Mouse (Mus musculus) WW6 (cell line): ENCODE measurements around the gene Pkp2.

Experiments used
- DNase-seq: peaks from one replicate; pipeline ENCODE4 v3.0.0-alpha.2; 2013; ENCODE audit warnings: low read depth, low spot score

The Pkp2 gene

DNA sequence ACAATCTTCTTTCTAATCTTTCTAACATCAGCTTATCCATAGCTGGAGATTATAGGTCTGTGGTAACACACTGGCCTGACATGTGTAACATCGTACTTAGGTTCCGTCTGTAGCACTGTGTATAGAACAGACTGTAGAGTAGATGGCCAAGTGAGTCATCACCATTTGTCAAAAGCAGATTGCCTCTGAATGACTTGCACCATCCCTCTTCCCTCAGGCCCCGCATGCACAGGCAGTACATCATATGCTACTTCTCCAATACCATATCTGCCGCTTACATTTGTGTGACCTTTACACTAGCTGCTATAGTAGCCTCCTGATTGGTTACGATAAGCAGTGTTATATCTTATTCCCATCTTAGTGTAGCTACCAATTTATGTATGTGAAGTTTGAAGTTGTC is 47.8 kb downstream of the Pkp2 start:
- no peak for DNase-seq

DNA sequence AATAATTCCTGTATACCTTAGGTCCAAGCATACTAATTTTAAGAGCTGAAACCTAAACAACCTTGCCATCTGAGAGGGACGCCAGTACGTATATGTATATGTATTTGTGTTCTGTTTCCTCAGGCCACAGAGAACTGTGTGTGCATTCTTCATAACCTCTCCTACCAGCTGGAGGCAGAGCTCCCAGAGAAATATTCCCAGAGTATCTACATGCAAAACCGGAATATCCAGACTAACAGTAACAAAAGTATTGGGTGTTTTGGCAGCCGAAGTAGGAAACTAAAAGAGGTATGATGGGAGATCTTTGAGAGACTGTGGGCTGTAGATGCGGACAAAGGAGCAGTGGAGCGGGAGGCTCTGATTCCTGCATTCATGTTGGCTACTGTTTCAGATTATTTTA is 48.4 kb downstream of the Pkp2 start:
- DNase-seq: no peak

DNA sequence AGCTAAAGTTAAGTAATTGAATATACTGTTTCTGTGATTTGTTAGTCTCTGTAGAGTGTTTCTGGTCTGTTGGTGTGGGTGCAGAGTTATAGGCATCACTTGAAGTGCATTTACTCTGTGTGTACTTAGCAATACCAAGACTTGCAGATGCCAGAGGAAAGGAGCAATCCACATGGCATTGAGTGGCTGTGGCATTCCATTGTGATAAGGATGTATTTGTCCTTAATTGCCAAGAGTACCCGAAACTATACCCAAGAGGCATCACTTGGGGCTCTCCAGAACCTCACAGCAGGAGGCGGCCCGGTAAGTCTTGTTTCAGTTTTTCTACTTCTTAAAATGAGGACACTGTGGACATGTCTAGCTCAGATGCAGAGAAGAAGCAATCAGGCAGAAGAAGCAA is 49.3 kb downstream of the Pkp2 start:
- DNase-seq: no peak

DNA sequence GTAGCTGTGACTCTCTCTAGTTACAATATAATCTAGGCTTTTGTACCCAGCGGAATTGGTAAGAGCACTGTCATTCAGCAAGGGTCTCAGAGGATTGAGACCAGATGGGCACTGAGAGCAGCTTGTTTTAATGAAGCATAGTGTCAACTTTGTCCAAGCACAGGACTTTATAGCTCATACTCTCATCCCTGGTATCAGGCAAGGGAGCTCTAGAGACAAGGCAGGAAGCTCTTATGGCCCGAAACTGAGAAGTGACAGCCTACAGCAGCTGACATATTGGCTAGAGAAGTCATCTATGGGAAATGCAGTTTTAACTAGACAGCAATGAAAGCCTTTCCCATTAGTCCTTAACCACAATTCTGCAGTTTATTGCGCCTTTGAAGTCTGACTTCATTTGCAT is 59.9 kb downstream of the Pkp2 start:
- no peak for DNase-seq

DNA sequence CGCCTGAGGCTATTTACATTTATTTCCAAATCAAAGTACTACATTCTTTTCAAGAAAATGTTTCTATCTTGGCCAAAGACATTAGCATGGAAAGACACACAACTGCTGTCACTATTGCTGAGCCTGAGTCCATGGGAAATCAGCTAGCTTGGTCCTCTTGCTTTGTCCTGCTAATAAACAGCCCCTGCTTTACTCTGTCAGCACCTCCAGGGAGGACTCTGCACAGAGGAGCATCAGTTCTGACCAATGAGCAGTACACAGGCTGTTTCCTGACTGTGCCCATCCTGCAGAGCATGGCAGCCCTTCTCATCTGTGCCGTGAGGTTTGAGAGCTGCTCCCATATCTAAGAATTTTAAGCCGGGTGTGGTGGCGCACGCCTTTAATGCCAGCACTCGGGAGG is 60.6 kb downstream of the Pkp2 start:
- DNase-seq: no peak

DNA sequence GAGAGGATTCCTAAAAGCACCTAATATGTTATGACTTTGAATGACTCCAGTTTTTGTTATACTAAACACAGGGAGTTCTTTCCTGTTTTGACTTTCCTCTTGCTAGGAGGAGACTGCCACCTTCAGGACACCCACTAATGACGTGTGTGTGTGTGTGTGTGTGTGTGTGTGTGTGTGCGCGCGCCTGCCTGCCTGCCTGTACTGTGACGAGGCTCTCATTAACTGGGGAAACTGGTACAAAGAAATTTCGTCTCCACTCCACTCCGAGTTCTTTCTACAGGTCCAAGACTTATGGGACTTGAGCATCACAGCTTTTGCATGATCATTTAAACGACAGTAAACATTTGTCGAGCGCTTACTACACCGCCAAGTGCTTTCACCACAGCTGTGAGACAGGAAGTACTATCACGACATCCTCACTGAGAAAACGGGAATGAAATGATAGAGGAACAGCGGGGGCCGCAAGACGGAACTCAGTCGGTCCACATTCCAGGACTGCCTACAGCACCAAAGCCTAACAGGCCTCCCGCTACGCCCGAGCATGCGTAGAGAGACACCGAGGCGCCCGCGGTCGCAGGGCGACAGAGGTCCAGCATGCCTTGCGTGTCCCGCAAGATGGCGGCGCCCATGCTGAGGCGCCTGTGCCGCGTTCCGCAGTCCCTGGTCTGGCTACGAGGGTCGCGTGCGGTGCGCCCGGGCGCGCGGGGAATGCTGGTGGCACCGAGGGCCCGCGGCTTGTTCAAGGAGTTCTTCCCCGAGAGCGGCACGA is 89.4 kb downstream of the Pkp2 start, which contains the start of gene Yars2:
TSS of gene Yars2 (plus strand) at position 597 of the 769 bp plus-strand sequence.
- peak; percentile 82 for DNase-seq

DNA sequence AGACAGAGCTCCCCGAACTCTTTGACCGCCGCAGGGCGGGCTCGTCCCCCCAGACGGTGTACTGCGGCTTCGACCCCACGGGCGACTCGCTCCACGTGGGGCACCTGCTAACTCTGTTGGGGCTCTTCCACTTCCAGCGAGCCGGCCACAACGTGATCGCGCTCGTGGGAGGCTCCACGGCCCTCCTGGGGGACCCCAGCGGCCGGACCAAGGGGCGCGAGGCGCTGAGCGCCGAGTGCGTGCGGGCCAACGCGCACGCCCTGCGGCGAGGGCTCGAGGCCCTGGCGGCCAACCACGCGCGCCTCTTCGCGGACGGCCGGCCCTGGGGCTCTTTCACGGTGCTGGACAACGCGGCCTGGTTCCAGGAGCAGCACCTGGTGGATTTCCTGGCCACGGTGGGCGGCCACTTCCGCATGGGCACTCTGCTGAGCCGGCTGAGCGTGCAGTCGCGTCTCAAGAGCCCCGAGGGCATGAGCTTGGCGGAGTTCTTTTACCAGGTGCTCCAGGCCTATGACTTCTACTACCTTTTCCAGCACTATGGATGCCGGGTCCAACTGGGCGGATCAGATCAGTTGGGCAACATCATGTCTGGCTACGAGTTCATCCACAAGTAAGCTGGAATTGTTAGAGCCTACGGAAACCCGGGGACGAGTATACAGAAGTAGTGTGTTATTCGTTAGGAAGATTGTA is 90.2 kb downstream of the Pkp2 start:
- DNase-seq: peak; percentile 34

DNA sequence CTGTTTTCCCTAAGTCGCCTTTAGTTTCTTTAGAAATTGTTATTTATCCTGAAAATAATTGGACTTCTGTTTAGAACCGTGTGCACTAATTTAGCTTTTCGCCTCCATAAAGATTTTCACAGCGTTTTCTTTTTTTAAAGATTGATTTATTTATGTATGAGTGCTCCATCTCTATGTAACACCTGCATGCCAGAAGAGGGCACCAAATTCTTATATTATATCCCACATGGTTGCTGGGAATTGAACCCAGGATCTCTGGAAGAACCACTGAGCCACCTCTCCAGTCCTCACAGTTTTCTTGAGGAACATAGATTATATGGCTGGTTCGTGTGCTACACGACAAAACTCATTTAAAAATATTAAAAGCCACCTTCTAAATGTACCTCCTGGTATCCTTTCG is 90.8 kb downstream of the Pkp2 start:
- DNase-seq: no peak

DNA sequence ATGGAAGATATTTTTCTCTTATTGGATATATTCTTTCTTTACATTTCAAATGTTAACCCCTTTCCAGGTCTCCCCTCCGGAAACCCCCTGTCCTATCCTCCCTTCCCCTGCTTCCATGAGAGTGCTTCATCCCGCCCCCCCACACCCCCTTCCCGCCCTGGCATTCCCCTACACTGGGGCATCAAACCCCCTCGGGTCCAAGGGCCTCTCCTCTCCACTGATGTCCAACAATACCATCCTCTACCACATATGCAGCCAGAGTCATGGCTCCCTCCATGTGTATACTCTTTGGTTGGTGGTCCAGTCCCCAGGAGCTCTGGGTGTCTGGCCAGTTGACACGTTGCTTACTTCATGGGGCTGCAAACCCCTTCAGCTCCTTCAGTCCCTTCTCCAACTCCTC is 98.2 kb downstream of the Pkp2 start:
- DNase-seq: no peak
